Mouse (Mus musculus) neural tube, embryonic 10.5 days (tissue): ENCODE measurements around the gene Etfdh.
"Not testable (repeated sequence)": the region's sequence is repeated elsewhere in the genome, so short reads cannot be mapped to it uniquely, and the experiment has no call there.

Experiments used
- DNase-seq: peaks from one replicate; pipeline ENCODE4 v3.0.0-alpha.2; 2017; ENCODE audit warnings: low spot score; ENCODE audit errors: extremely low spot score

The Etfdh gene

DNA sequence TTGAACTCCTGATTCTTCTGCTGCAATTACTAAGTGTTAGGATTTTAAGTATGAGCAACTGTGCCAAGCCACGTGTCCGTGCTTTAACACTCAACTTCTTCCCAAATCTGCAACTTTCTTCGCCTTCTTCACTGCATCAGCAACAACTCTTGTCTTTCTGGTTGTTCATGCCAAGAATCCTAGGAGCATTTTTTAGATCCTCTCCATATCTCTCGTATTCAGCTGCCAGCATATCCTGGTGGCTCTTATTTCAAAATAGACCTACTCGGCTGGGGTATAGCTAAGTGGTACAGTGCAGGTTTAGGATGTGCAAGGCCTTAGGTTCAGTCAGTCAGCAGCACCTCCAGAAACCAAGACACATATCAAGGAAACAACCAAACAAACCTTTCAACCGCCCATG, 51.7 kb downstream of the Etfdh start:
- no peak for DNase-seq

DNA sequence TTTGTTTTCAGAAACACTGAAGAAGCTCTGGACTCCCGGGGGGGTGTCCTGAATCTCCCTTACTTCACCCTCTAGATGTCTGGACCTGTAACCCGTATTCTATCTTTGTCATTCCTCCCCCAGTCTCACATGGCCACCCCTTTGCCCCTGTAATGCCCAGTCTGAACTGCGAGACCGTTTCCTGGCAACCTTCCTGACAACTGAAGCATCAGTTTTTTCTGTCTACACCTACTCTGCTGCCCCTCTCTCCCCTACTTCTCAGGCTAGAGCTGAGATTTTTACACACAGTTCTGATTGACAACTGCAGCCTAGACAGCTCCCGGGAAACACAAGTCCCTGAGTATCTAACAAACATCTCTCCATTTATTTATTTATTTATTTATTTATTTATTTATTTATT, 52.4 kb downstream of the Etfdh start:
- no peak for DNase-seq

DNA sequence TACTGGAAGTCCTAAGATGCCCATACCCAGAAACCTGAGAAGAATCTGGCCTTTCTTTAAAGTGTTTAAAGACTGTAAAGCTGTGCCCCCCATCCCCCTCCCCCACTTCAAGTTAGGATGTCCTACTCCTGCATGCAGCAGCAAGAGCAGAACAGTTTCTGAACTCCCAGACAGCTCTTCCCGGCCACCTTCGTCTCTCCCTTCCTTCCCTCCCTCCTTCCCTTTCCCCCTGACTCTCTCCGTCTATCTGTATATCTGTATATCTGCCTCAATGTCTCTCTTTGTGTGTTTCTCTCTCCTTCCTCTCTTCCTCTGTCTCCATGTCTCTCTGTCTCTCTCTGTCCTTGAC, 52.9 kb downstream of the Etfdh start:
- DNase-seq = no peak

DNA sequence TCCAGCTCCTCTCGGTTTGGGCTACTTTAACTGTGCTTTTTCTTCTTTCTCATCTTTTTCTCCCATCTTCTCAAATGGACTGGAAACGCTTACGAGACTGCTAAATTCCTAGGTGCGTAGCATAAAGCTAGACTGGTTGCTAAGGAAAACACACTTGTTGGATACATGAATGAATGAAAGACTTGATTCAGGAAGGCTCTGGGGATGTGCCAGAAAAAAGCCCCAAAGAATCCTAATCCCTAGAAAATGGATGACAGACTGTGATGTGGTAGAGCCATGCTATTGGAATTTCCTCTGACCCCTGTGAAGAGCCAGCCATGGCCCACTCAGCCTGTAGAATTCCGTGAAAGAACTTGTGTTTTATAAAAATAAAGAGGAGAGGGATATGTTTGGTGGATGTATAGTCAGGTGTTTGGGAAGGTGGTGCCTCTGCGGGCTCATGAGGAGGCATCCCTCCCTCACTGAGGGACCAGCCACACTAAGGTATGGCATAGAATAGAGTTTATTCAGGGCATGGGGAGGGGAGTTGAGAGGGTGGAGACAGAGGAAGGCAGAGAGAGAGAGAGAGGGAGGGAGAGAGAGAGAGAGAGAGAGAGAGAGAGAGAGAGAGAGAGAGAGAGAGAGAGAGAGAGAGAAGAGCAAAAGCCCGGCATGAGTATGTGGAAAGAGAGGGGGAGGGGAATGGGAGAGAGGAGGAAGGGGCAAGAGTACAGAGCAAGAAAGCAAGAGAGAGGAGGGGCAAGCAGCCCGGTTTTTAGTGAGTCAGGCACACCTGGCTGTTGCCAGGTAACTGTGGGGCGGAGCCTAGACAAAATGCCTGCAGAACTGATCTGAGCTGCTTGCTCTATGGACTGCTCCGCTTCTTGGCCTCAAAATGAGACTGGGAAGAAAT, 53.5 kb downstream of the Etfdh start:
- no peak for DNase-seq

DNA sequence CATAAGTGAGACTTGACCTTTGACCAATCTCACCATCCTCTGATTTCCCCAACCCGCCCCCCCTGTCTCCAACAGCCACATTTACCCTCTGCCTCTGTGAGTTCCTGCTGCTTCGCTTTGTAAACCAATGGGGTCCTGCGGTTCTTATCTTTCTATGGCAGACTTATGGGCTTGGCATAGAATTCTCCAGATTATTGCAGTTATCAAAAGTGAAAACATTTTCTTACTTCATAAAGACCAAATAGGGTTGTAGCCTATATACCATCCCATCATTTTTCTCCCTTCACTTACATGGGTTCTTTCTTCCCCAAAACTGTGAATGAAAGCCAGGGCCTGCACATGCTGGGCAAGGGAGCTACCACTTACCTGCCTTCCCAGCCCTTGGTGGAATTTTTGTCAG, 55.0 kb downstream of the Etfdh start:
- no peak for DNase-seq

DNA sequence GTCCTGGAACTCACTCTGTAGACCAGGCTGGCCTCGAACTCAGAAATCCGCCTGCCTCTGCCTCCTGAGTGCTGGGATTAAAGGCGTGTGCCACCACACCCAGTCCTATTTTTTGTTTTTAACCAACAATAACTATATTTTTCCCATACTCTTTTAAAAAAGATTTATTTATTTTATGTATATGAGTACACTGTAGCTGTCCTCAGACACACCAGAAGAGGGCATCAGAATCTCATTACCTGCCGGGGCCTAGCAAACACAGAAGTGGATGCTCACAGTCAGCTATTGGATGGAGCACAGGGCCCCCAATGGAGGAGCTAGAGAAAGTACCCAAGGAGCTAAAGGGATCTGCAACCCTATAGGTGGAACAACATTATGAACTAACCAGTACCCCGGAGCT, 55.9 kb downstream of the Etfdh start:
- DNase-seq = not testable (repeated sequence)

DNA sequence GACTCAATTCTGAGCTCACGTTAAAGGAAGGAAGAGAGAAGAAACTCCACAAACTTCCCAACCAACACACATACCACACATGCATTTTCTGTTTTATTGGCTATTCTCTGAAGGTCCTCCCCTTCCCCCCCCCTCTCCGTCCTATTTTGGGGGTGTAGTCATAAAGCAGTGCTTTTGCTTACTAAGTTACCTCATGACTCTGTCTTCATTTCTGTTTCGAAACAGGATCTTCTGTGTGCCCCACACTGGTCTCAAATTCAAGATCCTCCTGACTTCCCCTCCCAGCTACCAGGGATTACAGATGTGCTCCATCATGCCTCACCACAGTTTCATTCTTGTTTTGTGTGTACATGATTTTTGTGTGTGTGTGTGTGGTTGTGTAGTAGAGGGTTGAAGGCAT, 56.9 kb downstream of the Etfdh start:
- no peak for DNase-seq

DNA sequence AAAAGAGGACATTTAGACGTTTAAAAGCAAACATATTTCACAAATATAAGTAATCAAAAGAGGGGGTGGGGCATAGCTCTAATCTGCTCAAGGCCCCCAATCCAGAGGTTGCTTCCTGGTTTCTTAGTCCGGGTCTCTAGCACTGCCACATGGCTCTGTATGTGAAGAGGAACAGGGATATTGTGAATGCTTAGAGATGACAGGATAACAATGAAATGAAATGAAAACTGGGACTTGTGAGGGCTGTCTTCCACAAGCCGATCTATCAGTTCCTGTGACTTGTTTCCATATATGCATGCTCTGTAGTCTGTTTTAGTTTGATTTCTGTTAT, 60.0 kb downstream of the Etfdh start:
- no peak for DNase-seq

DNA sequence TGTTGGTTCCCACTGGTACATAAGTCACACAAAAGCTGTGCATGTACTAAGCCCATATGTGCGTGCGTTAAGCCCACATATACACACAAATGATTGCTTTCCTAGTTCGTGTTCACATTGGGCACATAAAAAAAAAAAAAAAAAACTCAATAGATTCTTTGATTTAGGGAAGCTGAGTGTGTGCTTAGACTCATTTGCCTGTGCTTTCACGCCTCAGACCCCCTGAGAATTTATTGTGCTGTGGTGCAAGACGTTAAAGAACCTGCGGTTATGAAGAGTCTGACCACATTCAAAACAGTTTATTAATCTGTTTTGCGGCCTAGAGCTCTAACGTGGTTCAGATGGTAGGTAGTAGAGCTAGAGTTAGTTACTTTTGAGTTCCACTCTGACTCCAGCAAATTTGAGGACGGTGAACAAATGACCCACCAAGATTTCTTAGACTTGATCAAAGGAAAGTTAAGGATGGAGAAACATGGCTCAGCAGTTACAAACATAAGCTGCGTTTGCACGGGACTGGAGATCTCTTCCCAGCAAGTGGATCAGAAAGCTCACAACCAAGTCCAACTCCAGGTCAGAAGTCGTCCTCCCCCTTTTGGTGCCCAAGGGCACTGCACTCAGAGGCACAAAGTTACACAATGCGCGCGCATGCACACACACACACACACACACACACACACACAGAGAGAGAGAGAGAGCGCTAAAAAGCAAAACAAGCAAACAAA, 60.5 kb downstream of the Etfdh start:
- no peak for DNase-seq

DNA sequence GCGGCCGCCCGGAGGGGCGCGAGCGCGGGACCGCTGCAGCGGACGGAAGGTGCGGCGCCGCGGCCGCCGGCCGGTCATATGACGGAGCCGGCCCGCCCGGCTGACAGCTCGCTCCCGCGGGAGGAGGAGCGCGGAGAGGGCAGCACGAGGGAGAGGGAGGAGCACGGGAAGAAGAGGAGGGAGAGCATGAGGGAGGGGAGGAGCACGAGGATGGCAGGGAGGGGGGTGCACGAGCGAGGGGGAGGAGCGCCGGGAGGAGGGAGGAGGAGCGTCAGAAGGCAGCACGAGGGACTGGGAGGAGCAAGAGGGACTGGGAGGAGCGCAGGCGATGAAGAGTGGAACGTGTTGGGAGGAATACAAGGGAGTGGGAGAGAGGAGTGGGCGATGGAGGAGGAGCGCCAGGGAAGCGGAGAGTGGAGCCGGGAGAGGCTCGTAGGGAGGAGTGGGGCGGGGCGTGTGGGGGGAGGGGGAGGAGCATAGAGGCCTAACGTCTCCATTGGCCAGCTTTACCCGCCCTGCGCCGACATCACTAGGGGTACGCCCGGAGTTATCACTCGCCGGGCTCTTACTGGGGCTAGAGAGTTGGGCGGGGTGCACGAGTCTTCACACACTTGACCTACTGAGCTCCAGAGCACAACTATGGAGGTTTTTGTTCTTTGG, 61.5 kb downstream of the Etfdh start, which contains the start of gene Fnip2:
Gene Fnip2, minus strand, starts transcription at position 94 of the 660 bp plus-strand sequence.
- peak; percentile 93 for DNase-seq

DNA sequence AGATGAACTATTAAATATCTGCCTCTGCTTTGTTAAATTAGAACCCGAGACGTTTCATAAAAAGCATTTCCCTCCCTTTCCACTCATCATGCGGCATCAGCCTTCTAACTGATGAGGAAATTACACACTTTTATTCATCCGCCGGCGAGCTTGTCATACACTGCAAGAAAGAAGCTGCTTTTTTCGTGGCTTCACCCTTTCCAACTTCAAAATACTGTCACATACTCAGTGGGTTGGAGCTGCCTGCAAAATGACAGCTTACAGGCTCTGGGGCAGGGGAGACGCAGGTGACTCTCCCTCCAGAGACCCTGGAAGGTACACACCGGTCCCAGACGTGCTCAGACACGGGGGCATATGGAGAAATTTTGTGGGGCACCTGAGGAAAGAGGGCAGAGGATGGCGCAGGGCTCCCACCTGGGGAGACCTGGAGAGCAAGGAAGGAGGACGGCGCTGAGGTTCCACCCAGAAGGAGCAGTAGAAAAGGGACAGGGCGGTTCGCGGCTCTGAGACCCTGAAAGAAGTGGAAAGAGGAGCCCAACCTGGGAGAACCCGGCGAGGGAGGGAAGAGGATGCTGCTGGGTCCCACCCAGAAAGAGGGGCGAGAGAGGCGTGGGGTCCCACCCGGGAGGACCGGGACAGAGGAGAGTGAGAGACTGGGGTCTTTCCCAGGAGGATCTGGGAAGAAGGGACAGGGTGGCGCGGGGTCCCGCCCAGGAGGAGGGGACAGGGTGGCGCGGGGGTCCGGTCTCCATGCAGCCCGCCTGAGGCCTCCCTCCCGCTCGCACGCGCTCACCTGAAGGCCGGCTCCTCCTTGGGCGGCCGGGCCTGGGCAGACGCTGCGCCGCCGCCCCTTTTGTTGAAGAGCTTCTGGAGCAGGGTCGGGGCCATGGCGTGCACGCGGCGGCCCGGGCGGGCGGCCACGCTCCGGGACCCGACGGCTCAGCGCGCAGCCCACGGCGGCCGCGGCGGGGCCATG, 62.3 kb downstream of the Etfdh start:
- peak; percentile 73 for DNase-seq

DNA sequence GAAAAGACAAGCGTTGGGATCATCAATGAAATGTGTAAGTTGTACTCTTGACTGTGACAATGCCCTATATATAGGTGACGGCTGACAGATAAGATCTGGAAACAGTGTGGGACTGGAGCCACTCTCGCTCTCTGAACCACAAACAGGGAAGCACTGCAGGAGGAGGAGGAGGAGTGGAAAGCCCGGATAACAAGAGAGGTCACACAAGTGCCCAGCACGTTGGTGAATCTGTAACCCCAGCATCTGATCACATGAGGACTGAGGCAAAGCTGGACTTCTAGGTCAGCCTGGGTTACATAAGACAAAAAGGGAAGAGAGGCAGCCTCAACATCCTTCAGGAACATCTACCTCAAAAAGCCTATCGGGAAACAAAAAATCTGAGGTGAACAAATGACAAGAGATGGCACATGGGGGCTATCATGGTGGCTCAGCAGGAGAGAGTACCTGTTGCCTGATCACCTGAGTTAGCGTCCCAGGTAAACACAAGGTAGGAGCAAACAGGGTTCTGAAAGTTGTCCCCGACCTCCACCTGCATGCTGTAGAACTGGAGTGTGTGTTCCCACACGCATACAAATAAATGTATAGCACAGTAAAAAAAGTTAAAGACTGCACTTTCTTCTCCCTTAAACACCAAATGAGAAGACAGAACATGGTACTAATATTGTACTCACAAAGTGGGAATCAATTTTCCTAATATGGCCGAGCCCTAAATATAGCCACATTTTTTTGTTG, 64.3 kb downstream of the Etfdh start:
- DNase-seq = no peak

DNA sequence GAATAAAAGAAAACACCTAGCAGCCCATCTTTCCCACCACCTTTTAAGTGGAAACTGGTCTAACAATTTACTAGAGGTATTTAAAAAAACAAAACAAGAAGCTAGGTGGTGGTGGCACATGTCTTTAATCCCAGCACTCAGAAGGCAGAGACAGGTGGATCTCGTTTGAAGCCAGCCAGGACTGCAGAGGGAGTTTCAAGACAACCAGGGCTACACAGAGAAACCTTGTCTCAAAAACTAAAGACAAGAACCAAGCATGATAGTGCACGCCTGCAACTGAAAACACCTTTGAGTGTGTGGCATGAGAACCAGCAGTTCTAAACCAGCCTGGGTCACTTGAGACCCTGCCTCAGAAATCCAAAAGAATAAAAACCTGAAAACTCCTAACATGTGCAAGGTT, 65.8 kb downstream of the Etfdh start:
- no peak for DNase-seq

DNA sequence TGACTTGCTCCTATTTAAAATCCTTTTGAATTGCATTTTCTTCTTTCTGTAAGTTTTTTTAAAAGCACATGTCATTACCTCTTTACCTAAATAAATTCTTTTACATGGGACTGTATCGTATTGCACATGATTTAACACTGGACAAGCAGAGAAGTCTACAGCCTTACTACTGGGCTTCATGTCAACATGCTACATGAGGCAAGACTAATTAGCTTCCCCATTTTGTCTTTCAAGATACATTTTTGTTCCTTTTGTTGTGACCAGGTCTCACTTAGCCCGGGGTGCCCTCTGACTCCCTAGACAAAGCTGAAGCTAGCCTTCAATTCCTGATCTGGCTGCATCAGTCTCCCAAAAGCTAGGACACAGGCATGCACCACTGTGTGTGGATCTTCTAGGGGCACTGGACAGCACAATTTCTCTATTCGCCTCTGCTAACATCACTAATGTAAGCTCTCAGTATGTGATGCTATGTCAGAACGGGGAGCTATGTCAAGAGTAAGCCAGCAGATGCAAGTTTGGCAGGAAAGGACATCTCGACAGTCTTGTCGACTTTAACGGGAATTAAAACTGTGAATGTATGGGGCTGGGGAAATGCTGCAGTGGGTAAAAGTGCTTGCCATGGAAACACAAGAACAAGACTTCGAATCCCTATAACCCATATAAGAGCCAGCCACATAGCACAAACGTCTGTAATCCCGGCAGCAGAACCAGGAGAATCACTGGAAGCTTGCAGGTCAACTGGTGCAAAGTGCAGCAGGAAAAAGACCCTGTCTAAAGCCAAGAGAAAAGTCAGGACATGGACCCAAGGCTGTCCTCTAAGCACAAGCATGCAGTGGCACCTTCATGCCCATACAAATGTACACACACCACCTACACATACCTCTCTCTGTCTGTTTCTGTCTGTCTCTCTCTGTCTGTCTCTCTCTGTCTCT, 67.2 kb downstream of the Etfdh start:
- DNase-seq = no peak

DNA sequence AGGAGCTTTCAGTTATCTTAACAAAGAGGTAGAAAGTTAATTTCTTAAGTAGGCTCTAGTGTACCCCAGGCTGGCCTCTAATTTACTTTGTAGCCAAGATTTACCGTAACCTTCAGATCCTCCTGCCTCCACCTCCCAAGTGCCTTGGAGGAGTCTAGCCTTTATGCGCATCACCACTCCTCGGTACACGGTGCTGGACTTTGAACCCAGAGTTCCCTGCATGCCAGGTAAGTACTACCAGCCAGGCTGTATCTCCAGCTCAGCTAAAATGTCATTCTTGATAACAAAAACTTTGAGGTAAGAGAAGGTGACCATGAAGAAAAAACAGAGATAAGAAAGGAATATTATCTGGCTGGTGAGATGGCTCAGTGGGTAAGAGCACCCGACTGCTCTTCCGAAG, 68.7 kb downstream of the Etfdh start:
- DNase-seq = no peak

DNA sequence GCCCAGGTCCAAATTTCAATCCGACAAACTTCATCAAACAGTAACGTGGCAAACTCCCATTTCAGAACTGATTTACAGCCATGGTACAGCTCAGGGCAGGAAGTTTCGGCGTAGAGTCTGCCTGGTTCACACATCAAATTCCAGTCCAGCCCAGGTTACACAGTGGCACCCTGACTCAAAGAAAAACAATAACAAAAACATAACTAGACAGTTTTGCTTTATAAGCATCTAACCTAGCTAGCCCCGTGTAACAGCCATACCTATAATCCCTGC, 69.6 kb downstream of the Etfdh start:
- no peak for DNase-seq

DNA sequence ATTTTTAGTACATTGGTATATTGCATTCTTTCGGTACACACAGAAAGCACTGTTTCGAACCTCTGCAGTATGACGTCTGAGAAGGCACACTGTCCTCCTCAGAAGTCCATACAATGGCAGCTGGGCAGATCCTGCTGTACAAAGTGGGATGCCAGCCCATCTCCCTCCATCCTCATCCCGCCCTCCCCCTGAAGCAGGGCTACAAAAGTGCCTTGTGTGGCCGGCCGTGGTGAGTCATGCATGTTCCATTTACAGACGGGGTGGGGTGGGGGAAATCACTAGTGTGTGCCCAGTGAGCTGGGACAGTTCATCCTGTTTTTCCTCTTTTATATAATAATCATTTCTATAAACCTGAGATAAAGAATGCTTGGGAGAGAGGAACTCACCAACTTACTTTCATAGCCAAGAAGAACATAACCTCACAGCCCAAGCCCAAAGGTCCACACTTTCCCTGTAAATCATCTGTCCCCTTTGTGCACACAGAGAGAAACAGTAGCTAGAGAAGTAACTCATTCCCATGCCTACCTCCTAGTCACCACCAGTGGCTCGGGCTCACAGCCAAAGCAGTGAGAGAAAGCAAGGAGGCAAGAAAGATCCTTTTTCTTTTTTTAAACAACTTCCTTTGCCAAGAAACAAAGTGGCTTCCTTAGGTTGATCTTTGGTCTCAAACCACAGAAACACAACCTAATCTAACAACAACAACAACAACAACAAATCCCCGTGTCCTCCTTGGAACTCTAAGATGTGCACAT, 70.1 kb downstream of the Etfdh start:
- DNase-seq = no peak

DNA sequence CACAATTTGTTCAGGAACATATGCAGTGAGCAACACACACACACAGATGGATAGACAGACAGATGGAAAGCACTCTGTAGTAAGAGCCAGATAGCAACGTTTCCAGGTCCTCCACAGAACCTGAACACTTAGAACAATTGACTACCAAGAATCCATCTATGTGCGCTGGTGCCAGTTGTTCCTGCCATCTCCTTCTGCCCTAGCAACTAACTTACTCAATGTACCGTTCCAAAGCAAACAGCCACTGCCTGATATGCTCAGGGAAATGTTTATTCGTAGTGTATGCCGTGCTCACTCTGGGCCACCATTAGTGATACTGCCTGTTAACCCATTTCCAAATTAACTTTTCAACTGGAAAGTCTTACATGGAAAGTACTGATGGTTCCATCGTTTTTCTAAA, 74.2 kb downstream of the Etfdh start:
- DNase-seq = no peak
